Mouse (Mus musculus): Measurements from ENCODE around the gene Agfg1. TPM values are rescaled to one million over a fixed set of nuclear protein-coding genes. Genes with fewer than 3 reads are reported as not detected.

Agfg1 gene
- polyA plus RNA-seq, 1 experiment from 2014 or later = 40.4 TPM

DNA sequence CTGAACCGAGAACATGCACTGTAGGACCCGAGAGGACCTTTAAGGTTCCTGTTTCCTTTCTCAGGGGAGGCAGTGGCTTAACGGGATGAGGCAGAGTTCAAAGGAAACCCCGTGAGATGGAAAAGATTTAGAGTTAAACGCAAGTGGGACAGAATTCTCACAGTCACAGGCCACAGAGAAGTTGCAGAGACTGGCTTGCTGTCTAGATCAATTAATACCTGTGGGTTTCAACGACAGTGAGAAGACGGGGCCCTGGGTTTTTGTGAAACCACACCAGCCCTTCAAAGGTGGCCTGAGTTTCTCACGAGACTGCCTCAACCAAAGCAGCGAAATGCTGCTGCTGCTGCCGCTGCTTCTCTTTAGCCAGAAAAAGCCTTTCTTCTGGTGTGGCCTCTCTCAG lies 19.9 kb upstream of the Agfg1 start:
- Histone ChIP-seq H3K4me2 (ENCODE audit: low read length) (no peak overlapping the region), H3K27ac (ENCODE audit: low read depth, low read length) (no peak overlapping the region), H3K4me3 (ENCODE audit: low read depth, low read length) (no peak overlapping the region), H3K36me3 (ENCODE audit: control insufficient read depth, insufficient read depth, low read length) (no peaks in the 10 kb centered on the region), H3K9me3 (replicated peaks; ENCODE audit: control insufficient read depth, low read length) (no peaks in the 10 kb centered on the region), H3K27me3 (replicated peaks; ENCODE audit: control insufficient read depth, insufficient read depth, low read length) (no peaks in the 10 kb centered on the region), H3K9ac (ENCODE audit: low read length) (no peak overlapping the region), H3K4me1 (ENCODE audit: control insufficient read depth, insufficient read depth, low read length) (no peaks in the 10 kb centered on the region)
- no peak for DNase-seq (ENCODE audit: low spot score)
- WGBS = 66% methylated on average over 10 of the region's 10 CpGs
- ATAC-seq = no peak

DNA sequence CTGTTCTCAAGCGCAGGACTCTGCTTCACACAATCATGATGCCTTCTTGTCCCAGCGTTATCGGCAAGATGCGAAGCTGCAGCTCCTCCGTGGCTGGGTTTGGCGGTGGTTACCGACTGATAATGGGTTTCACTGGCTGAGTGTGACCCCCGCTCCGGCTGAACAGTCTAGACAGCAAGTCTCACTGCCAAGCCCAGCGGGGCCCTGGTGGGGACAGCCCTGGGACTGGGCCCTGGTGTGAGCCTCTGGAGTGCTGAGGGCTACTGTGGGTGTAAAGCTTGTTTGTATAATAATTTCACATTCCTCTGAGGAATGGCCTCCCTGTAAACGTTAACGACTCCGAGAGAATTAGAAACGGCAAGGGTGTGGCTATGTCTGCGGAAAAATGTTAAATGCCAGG lies 19.1 kb upstream of the Agfg1 start:
- no peak overlapping the region for H3K27ac ChIP-seq (ENCODE audit: low read depth, low read length)
- no peaks in the 10 kb centered on the region for H3K4me1 ChIP-seq (ENCODE audit: control insufficient read depth, insufficient read depth, low read length)
- no peaks in the 10 kb centered on the region for H3K9me3 ChIP-seq (replicated peaks; ENCODE audit: control insufficient read depth, low read length)
- no peak for DNase-seq (ENCODE audit: low spot score)
- H3K27me3 ChIP-seq (replicated peaks; ENCODE audit: control insufficient read depth, insufficient read depth, low read length) = no peaks in the 10 kb centered on the region
- no peaks in the 10 kb centered on the region for H3K36me3 ChIP-seq (ENCODE audit: control insufficient read depth, insufficient read depth, low read length)
- no peak overlapping the region for H3K4me2 ChIP-seq (ENCODE audit: low read length)
- no peak for ATAC-seq
- WGBS = 67% methylated on average over 15 of the region's 15 CpGs
- no peak overlapping the region for H3K4me3 ChIP-seq (ENCODE audit: low read depth, low read length)
- H3K9ac ChIP-seq (ENCODE audit: low read length) = no peak overlapping the region

DNA sequence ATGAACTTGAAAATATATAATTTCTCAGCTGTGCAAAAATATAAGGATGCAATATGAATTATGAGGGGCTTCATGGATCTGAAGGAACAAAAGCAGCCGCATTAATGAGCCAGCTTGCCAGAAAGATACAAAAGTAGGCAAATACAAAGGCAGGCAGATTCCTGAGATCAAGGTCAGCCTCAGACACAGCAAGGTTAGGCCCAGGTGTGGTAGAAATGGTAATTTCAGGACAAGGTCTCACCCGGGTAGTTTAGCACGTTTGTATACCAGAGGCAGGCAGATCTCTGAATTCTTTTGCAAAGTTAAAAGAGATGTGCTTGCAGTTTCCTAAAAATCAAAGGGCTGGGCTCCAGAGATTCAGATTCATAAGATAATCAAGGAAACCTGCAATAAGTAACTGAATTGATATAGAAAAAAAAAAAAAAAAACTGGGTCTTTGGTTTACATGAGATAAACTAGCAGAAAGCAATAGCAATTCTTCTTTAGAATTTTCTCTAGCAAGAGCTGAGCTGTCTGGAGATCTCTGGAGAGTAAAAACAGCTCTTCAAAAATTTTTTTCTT lies 18.6 kb upstream of the Agfg1 start:
- ATAC-seq = no peak
- Histone ChIP-seq H3K9ac (ENCODE audit: low read length) (no peak overlapping the region), H3K4me1 (ENCODE audit: control insufficient read depth, insufficient read depth, low read length) (no peaks in the 10 kb centered on the region), H3K4me2 (ENCODE audit: low read length) (no peak overlapping the region), H3K4me3 (ENCODE audit: low read depth, low read length) (no peak overlapping the region), H3K27ac (ENCODE audit: low read depth, low read length) (no peak overlapping the region), H3K9me3 (replicated peaks; ENCODE audit: control insufficient read depth, low read length) (no peaks in the 10 kb centered on the region), H3K27me3 (replicated peaks; ENCODE audit: control insufficient read depth, insufficient read depth, low read length) (no peaks in the 10 kb centered on the region), H3K36me3 (ENCODE audit: control insufficient read depth, insufficient read depth, low read length) (no peaks in the 10 kb centered on the region)
- no peak for DNase-seq (ENCODE audit: low spot score)
- WGBS = 87% methylated on average over 3 of the region's 3 CpGs

DNA sequence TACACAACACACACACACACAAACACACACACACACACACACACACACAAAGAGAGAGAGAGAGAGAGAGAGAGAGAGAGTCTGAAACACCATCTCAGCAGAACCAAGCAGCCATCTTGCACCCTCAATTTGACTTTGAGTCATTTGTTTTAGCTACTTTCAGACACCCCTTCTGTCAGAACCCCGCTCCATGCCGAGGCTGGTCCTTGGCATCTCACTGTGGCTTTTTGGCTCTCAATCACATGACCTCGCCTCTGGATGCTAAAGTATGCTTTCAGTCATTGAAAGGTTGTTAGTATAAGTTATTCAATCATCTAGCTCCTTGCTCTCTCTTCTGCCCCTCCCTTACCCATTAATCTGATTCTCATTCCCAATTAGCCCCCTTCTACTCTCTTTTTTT lies 17.4 kb upstream of the Agfg1 start:
- H3K4me2 ChIP-seq (ENCODE audit: low read length) = no peak overlapping the region
- H3K27ac ChIP-seq (ENCODE audit: low read depth, low read length) = no peak overlapping the region
- no peaks in the 10 kb centered on the region for H3K36me3 ChIP-seq (ENCODE audit: control insufficient read depth, insufficient read depth, low read length)
- no peak overlapping the region for H3K9ac ChIP-seq (ENCODE audit: low read length)
- H3K4me3 ChIP-seq (ENCODE audit: low read depth, low read length) = no peak overlapping the region
- H3K4me1 ChIP-seq (ENCODE audit: control insufficient read depth, insufficient read depth, low read length) = no peaks in the 10 kb centered on the region
- H3K27me3 ChIP-seq (replicated peaks; ENCODE audit: control insufficient read depth, insufficient read depth, low read length) = no peaks in the 10 kb centered on the region
- WGBS = 85% methylated on average over 3 of the region's 3 CpGs
- H3K9me3 ChIP-seq (replicated peaks; ENCODE audit: control insufficient read depth, low read length) = no peaks in the 10 kb centered on the region
- ATAC-seq (no peak), DNase-seq (ENCODE audit: low spot score) (no peak)

DNA sequence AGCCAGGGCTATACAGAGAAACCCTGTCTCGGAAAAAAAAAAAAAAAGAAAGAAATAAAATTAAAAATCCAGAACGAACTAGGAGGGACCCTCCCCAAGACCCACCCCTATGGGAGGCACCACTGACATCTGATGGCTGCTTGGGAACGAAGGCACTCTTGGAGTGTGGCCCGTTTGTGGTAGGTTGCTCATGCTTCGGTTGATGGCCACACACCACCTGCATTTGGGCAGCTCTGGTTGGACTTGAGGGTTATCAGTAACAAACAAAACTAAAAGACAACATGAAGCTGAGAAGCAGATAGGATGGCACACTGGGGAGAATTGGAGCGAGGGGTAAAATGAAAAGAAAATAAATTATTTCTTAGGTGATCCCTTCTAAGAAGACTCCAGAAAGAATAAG lies 15.1 kb upstream of the Agfg1 start:
- Histone ChIP-seq H3K4me3 (ENCODE audit: low read depth, low read length) (no peak overlapping the region), H3K36me3 (ENCODE audit: control insufficient read depth, insufficient read depth, low read length) (no peaks in the 10 kb centered on the region), H3K4me2 (ENCODE audit: low read length) (no peak overlapping the region), H3K9me3 (replicated peaks; ENCODE audit: control insufficient read depth, low read length) (no peaks in the 10 kb centered on the region), H3K4me1 (ENCODE audit: control insufficient read depth, insufficient read depth, low read length) (no peaks in the 10 kb centered on the region), H3K27ac (ENCODE audit: low read depth, low read length) (no peak overlapping the region), H3K27me3 (replicated peaks; ENCODE audit: control insufficient read depth, insufficient read depth, low read length) (no peaks in the 10 kb centered on the region), H3K9ac (ENCODE audit: low read length) (no peak overlapping the region)
- ATAC-seq (no peak), DNase-seq (ENCODE audit: low spot score) (no peak)
- 87% methylated on average over 6 of the region's 6 CpGs for WGBS

DNA sequence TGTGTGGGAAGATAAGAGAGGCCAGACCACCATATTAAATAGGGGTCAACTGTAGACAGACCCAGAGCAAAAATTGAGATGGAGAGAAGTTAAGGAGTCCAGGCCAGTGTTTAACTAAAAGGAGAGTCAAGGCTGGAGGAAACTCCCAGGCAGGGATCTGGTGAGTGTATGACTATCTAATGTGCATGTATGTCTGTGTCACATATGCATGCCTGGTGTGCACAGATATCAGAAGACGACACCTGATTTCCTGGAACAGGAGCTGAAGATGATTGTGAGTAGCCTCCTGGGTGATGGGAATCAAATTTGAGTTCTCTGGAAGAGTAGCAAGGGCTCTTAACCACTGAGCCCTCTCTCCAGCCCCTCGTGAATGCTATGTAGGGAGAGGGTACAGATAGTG lies 14.0 kb upstream of the Agfg1 start:
- ATAC-seq = no peak
- Histone ChIP-seq H3K4me2 (ENCODE audit: low read length) (no peak overlapping the region), H3K27ac (ENCODE audit: low read depth, low read length) (no peak overlapping the region), H3K9me3 (replicated peaks; ENCODE audit: control insufficient read depth, low read length) (no peaks in the 10 kb centered on the region), H3K9ac (ENCODE audit: low read length) (no peak overlapping the region), H3K27me3 (replicated peaks; ENCODE audit: control insufficient read depth, insufficient read depth, low read length) (no peaks in the 10 kb centered on the region), H3K4me1 (ENCODE audit: control insufficient read depth, insufficient read depth, low read length) (no peaks in the 10 kb centered on the region), H3K36me3 (ENCODE audit: control insufficient read depth, insufficient read depth, low read length) (no peaks in the 10 kb centered on the region), H3K4me3 (ENCODE audit: low read depth, low read length) (no peak overlapping the region)
- DNase-seq (ENCODE audit: low spot score) = no peak
- WGBS = 79% methylated on average over 2 of the region's 2 CpGs

DNA sequence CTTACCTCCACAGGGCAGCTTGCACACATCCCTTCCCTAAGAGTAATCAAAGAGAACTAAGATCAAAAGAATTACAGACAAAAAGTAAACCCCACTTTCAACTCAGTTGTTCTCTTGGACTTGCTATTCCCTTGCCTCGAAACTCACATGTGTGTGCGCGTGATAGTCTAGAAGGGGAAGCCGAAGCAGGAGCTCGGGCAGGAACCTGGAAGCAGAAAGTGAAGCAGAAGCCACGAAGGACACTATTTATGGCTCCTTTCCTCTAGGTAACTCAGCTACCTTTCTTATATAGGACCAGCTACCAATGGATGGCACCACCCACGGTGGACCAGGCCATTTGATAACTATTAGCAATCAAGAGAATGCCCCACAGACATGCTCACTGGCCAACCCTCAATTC lies 13.5 kb upstream of the Agfg1 start:
- Histone ChIP-seq H3K4me2 (ENCODE audit: low read length) (no peak overlapping the region), H3K27ac (ENCODE audit: low read depth, low read length) (no peak overlapping the region), H3K9me3 (replicated peaks; ENCODE audit: control insufficient read depth, low read length) (no peaks in the 10 kb centered on the region), H3K27me3 (replicated peaks; ENCODE audit: control insufficient read depth, insufficient read depth, low read length) (no peaks in the 10 kb centered on the region), H3K9ac (ENCODE audit: low read length) (no peak overlapping the region), H3K4me1 (ENCODE audit: control insufficient read depth, insufficient read depth, low read length) (no peaks in the 10 kb centered on the region), H3K36me3 (ENCODE audit: control insufficient read depth, insufficient read depth, low read length) (no peaks in the 10 kb centered on the region), H3K4me3 (ENCODE audit: low read depth, low read length) (no peak overlapping the region)
- ATAC-seq (no peak), DNase-seq (ENCODE audit: low spot score) (no peak)
- WGBS = 91% methylated on average over 7 of the region's 7 CpGs

DNA sequence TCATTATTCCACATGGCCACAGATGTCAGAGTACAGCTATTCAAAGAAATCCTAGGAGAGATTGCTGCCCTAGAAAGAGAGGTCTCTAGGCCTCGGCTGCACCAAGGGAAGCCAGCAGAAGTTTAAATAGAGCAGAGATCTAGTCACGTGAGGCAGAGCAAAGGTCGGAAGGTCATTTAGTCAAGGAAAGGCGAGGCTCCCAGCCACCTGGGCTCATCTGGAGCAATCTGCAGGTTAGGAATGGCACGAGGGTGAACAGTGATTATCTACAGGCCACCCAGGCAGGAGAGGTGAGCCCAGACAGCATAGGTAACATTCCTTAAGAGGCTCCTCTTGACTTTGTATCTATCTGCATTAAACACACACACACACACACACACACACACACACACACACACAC lies 12.4 kb upstream of the Agfg1 start:
- Histone ChIP-seq H3K9ac (ENCODE audit: low read length) (no peak overlapping the region), H3K4me3 (ENCODE audit: low read depth, low read length) (no peak overlapping the region), H3K9me3 (replicated peaks; ENCODE audit: control insufficient read depth, low read length) (no peaks in the 10 kb centered on the region), H3K4me1 (ENCODE audit: control insufficient read depth, insufficient read depth, low read length) (no peaks in the 10 kb centered on the region), H3K27ac (ENCODE audit: low read depth, low read length) (no peak overlapping the region), H3K4me2 (ENCODE audit: low read length) (no peak overlapping the region), H3K36me3 (ENCODE audit: control insufficient read depth, insufficient read depth, low read length) (no peaks in the 10 kb centered on the region), H3K27me3 (replicated peaks; ENCODE audit: control insufficient read depth, insufficient read depth, low read length) (no peaks in the 10 kb centered on the region)
- DNase-seq (ENCODE audit: low spot score) = no peak
- 57% methylated on average over 5 of the region's 5 CpGs for WGBS
- no peak for ATAC-seq

DNA sequence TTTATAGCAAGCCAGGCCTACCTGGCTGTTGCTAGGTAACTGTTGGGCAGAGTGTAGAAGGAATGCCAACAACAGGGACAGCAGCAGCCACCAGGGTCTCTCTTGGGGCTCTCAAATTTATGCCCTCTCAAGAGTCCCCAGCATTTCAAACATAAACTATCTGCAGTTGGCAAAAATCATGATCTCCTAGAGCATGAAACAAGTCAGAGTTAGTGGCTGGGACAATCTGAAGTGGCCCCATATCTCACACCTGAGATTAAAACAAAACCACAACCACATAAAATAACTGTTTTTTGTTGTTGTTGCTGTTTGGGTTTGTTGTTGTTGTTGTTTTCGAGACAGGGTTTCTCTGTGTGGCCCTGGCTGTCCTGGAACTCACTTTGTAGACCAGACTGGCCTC lies 8.5 kb upstream of the Agfg1 start:
- ATAC-seq (no peak), DNase-seq (ENCODE audit: low spot score) (no peak)
- Histone ChIP-seq H3K4me2 (ENCODE audit: low read length) (no peak overlapping the region), H3K27ac (ENCODE audit: low read depth, low read length) (no peak overlapping the region), H3K36me3 (ENCODE audit: control insufficient read depth, insufficient read depth, low read length) (no peaks in the 10 kb centered on the region), H3K4me1 (ENCODE audit: control insufficient read depth, insufficient read depth, low read length) (no peaks in the 10 kb centered on the region), H3K9ac (ENCODE audit: low read length) (no peak overlapping the region), H3K27me3 (replicated peaks; ENCODE audit: control insufficient read depth, insufficient read depth, low read length) (no peaks in the 10 kb centered on the region), H3K9me3 (replicated peaks; ENCODE audit: control insufficient read depth, low read length) (no peaks in the 10 kb centered on the region), H3K4me3 (ENCODE audit: low read depth, low read length) (no peak overlapping the region)
- WGBS = 94% methylated on average over 1 of the region's 1 CpGs
